Mouse (Mus musculus) left cerebral cortex, postnatal 4 days (tissue): ENCODE data around the gene Map1lc3b. TPM values are rescaled to one million over a fixed set of nuclear protein-coding genes. Genes with fewer than 3 reads are reported as not detected.
A peak's percentile ranks its signal among the peaks of the same experiment; 100 is the strongest.
"Not testable (repeated sequence)": the region's sequence is repeated elsewhere in the genome, so short reads cannot be mapped to it uniquely, and the experiment has no call there.

Source experiments
- DNase-seq: peaks from one replicate; pipeline ENCODE4 v3.0.0-alpha.2; 2022
- intact Hi-C: fragments of 180-260 bp; cut with DNase I; formaldehyde crosslinking; loops from one replicate; pipeline ENCODE4 v1.15.1; 2025
- total RNA-seq, 2 experiments: library from RNA; stranded (reverse); gene quantifications; 2 replicates each; pipeline ENCODE4 v1.2.3; 2021

Map1lc3b gene
- total RNA-seq, 2 experiments from 2014 or later, result 145 to 167 TPM

GRCm38 (mm10) chr8:121572121-121572520 lies 18.0 kb upstream of the Map1lc3b start:
- intact Hi-C loops, result no loop called here
- no peak for DNase-seq

GRCm38 (mm10) chr8:121573275-121573674 lies 16.9 kb upstream of the Map1lc3b start:
- DNase-seq, result peak; percentile 56
- intact Hi-C loops, result no loop called here

- intact Hi-C loops, result no loop called here
- no peak for DNase-seq
Observed at GRCm38 (mm10) chr8:121575661-121576060, 14.5 kb upstream of the Map1lc3b start.

- intact Hi-C loops, result no loop called here
- DNase-seq, result no peak
Observed at GRCm38 (mm10) chr8:121577751-121578675, 12.1 kb upstream of the Map1lc3b start.

- intact Hi-C loops, result no loop called here
- peak; percentile 97 for DNase-seq
Observed at GRCm38 (mm10) chr8:121578676-121579451, 11.3 kb upstream of the Map1lc3b start, which contains the start of gene Fbxo31. Gene Fbxo31, minus strand, starts transcription at chr8:121578806.

- intact Hi-C loops, result no loop called here
- DNase-seq, result no peak
Observed at GRCm38 (mm10) chr8:121580465-121580864, 9.7 kb upstream of the Map1lc3b start.

- intact Hi-C loops, result no loop called here
- no peak for DNase-seq
Observed at GRCm38 (mm10) chr8:121583653-121584052, 6.5 kb upstream of the Map1lc3b start.

GRCm38 (mm10) chr8:121584730-121585129 lies 5.4 kb upstream of the Map1lc3b start:
- intact Hi-C loops, result no loop called here
- DNase-seq, result no peak

GRCm38 (mm10) chr8:121585159-121585825 lies 4.9 kb upstream of the Map1lc3b start:
- peak; percentile 100 for DNase-seq
- intact Hi-C loops, result no loop called here

- DNase-seq, result no peak
- intact Hi-C loops, result no loop called here
Observed at GRCm38 (mm10) chr8:121588750-121589149, 1.4 kb upstream of the Map1lc3b start.

- DNase-seq, result no peak
- intact Hi-C loops, result no loop called here
Observed at GRCm38 (mm10) chr8:121589205-121589726, 895 bp upstream of the Map1lc3b start.

- peak; percentile 36 for DNase-seq
- intact Hi-C loops, result no loop called here
Observed at GRCm38 (mm10) chr8:121591178-121592066, 1.3 kb downstream of the Map1lc3b start.

- intact Hi-C loops, result no loop called here
- no peak for DNase-seq
Observed at GRCm38 (mm10) chr8:121593293-121593692, 3.1 kb downstream of the Map1lc3b start.

- no peak for DNase-seq
- intact Hi-C loops, result no loop called here
Observed at GRCm38 (mm10) chr8:121593983-121594382, 3.8 kb downstream of the Map1lc3b start.

GRCm38 (mm10) chr8:121597492-121597891 lies 7.3 kb downstream of the Map1lc3b start:
- DNase-seq, intact Hi-C loops: not testable (repeated sequence)

- intact Hi-C loops, result no loop called here
- DNase-seq, result no peak
Observed at GRCm38 (mm10) chr8:121598190-121598589, 8.0 kb downstream of the Map1lc3b start.

GRCm38 (mm10) chr8:121598892-121599291 lies 8.7 kb downstream of the Map1lc3b start:
- intact Hi-C loops, result no loop called here
- peak; percentile 90 for DNase-seq

- DNase-seq, result no peak
- intact Hi-C loops, result no loop called here
Observed at GRCm38 (mm10) chr8:121599842-121600241, 9.7 kb downstream of the Map1lc3b start.

- intact Hi-C loops, result no loop called here
- DNase-seq, result no peak
Observed at GRCm38 (mm10) chr8:121602411-121602810, 12.2 kb downstream of the Map1lc3b start.

GRCm38 (mm10) chr8:121602860-121603259 lies 12.7 kb downstream of the Map1lc3b start:
- intact Hi-C loops, result no loop called here
- DNase-seq, result peak; percentile 77
